Mouse (Mus musculus): ENCODE results near the gene Pygm.

Pygm gene

DNA sequence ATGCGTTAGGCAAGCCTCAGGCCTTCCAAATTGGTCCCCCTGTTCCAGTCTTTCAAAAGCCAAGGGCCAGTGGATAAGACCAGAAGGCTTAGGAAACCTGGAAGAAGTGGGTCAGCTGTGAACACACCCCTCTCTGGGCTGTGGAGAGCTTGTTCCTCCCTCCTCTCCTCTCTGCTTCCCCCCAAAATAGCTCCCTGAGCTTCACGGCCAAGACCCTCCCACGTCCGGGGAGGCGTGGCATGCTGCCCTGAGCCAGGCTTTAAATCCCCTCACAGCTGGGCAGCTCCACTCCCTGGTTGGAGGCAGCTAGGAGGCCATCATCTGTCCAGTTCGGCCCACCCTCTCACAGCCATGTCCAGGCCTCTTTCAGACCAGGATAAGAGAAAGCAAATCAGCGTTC lies at the start of gene Pygm:
Gene Pygm, plus strand, starts transcription at position 272 of the 400 bp plus-strand sequence.
- in situ Hi-C loops (cut with MboI, MseI) = no loop called here

DNA sequence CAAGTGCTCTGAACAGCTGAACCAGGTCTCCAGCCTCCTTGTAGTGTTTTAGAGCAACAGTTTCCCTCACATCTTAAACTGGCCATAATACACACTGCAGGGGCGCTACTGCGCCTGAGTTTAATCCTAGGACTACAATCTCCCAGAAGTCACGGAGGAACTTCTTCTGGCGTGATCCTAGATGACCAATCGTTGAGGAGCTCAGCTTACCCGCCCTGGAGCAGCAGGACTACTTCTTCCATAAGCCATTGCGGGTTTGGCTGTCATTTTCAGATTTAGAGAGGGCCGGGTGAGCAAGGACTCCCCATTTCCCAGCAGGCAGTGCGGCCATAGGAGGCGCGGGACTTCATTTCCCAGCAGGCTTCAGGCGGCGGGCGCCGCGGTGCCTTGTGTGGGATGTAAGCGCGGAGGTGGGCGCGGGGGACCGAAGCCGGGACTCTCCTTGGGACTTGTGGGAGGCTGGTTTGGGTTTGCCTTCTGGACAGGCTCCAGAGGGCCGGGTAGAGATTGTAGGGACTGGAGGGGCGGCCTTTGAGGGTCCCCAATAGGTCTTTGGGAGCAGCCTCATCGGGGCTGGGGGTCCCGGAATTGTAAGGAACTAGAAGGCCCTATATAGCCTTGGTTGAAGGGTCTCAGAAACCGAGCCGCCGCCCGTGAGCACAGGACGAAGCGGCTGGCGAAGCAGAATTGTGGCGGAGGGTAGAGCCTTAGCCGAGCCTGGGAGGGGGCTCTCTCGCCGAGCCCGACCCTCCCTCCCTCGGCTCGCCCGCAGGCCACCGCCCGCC lies 49.3 kb upstream of the Pygm start, which contains the start of gene Men1:
Gene Men1, plus strand, starts transcription at position 307 of the 785 bp plus-strand sequence.
- in situ Hi-C loops (cut with MboI, MseI) = loop anchor here (5.0 kb wide), 1 partner anchor 63 kb away; no protein-coding TSS in a partner anchor

DNA sequence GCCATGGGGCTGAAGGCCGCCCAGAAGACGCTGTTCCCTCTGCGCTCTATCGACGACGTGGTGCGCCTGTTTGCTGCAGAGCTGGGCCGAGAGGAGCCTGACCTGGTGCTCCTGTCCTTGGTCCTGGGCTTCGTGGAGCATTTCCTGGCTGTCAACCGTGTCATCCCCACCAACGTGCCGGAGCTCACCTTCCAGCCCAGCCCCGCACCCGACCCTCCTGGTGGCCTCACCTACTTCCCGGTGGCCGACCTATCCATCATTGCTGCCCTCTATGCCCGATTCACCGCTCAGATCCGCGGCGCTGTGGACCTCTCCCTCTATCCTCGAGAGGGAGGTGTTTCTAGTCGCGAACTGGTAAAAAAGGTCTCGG lies 48.8 kb upstream of the Pygm start:
- in situ Hi-C loops (cut with MboI, MseI) = loop anchor here (5.0 kb wide), 1 partner anchor 63 kb away; no protein-coding TSS in a partner anchor

DNA sequence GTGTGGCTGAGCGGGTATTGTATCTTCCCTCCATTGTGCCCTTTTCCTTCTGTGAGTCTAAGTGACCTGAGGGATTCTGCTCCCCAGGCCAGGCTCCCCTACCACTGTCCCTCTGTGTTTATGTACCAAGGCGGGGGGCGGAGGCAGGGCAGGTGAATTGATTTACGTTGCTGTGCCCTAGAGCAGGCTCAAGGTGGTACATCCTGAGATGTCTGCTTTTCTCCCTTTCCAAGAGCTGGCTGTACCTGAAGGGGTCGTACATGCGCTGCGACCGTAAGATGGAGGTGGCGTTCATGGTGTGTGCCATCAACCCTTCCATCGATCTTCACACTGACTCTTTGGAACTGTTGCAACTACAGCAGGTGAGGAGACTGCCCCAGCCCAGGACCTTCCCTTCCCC lies 47.3 kb upstream of the Pygm start:
- in situ Hi-C loops (cut with MboI, MseI) = loop anchor here (5.0 kb wide), 1 partner anchor 65 kb away; no protein-coding TSS in a partner anchor

DNA sequence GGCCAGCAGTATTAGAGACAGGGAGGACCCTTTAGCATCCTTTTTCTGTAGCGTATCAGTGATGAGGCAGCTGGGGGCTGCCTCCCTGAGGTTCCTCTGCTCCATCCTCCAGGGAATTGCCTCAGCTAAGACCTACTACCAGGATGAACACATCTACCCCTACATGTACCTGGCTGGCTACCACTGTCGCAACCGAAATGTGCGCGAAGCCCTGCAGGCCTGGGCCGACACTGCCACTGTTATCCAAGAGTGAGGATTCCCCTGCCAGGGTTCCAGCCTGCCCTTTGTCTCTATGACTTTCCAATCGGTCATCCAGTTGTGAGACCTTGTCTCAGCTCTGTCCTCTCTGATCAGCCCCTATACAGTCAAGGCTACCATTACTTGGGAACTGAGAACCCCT lies 46.0 kb upstream of the Pygm start:
- in situ Hi-C loops (cut with MboI, MseI) = loop anchor here (5.0 kb wide), 1 partner anchor 66 kb away; no protein-coding TSS in a partner anchor

DNA sequence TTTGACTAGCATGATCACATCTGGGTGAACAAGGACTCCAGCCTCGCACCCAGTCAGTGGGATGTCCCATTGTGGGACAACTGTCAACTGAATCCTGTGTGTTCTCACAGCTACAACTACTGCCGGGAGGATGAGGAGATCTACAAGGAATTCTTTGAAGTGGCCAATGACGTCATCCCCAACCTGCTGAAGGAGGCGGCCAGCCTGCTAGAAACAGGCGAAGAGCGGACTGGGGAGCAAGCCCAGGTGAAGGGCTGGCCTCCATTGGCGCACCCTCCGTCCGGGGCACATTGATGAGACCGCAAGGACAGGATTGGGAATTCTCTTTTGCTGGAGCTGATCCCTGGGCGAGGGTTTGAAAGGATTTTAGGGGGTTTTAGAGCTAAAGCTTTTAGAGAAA lies 45.5 kb upstream of the Pygm start:
- in situ Hi-C loops (cut with MboI, MseI) = loop anchor here (5.0 kb wide), 1 partner anchor 66 kb away; no protein-coding TSS in a partner anchor

DNA sequence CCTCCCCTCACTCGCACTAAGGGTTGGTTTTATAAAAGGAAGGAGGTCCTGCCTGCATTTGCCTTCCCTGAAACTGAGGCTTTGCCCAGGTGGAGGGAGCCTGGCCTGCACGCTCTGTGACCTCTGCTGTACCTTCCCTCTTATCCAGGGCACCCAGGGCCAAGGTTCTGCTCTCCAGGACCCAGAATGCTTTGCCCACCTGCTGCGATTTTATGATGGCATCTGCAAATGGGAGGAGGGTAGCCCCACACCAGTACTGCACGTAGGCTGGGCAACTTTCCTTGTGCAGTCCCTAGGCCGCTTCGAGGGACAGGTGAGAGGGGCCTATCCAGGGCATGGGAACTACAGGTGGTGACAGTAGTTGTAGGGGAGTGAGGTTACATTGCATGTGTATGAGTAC lies 45.0 kb upstream of the Pygm start:
- in situ Hi-C loops (cut with MboI, MseI) = loop anchor here (5.0 kb wide), 1 partner anchor 67 kb away; no protein-coding TSS in a partner anchor

DNA sequence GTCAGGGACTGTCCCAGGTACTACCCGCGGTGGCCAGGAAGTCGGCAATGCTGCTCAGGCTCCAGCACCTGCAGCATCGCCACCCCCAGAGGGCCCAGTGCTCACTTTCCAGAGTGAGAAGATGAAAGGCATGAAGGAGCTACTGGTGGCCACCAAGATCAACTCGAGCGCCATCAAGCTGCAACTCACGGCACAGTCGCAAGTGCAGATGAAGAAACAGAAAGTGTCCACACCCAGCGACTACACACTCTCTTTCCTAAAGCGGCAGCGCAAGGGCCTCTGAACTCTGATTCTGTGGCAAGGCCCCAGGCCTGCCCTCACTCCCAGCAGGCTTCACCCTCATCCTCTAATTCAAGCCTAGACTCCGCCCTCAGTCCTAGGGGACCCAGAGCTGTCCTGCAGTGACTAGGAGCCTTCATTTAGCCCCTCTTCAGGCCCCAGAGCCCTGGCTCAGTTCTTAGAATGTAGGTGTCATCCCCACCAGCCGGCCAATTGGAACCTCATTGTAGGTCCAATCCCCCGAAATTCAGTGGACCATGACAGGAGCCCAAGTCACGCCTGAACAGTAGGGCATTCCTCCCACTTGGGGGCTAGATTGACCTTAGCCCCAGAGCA lies 44.2 kb upstream of the Pygm start:
- in situ Hi-C loops (cut with MboI, MseI) = loop anchor here (5.0 kb wide), 1 partner anchor 68 kb away; no protein-coding TSS in a partner anchor

DNA sequence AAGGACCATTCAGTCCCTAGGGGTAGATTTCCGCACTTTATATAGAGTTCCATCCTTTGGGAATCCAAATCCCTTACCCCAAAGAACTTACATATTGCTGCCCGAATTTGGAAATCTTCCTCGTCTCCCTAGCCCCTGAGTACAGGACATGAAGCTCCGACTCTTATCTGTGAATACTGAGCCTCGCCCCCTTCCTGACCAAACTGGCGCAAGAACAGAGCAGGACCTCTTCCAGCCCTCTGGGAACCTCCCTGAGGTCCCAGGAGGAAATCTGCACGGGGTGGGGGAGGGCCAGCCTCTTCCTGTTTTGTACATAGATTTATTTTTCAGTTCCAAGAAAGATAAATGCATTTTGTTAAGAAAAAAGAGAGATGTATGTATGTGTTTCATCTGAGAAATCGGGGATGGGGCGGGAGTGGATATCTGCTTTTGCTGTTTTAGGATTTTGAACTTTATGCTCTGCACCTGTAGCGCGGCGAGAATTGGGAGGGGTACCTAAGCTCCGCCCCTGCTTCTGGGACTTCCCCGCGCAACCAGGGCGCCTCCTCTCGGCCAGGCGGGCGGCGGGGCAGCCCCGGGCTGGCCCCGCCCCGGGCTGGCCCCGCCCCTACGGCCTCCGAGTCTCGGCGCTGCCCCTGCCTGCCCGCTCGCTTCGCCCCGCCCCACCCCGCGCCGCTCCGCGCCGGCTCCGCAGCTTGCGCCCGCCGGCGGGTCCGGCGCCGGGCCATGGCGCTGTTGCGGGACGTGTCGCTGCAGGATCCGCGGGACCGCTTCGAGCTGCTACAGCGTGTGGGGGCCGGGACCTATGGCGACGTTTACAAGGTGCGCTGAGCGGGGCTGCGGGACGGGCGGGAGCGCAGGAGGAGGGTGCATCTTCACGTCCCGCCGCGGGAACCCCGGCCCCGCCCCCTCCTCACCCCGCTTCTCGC lies 43.4 kb upstream of the Pygm start, which contains the start of gene Map4k2:
Gene Map4k2, plus strand, starts transcription at position 612 of the 929 bp plus-strand sequence.
- in situ Hi-C loops (cut with MboI, MseI) = no loop called here

DNA sequence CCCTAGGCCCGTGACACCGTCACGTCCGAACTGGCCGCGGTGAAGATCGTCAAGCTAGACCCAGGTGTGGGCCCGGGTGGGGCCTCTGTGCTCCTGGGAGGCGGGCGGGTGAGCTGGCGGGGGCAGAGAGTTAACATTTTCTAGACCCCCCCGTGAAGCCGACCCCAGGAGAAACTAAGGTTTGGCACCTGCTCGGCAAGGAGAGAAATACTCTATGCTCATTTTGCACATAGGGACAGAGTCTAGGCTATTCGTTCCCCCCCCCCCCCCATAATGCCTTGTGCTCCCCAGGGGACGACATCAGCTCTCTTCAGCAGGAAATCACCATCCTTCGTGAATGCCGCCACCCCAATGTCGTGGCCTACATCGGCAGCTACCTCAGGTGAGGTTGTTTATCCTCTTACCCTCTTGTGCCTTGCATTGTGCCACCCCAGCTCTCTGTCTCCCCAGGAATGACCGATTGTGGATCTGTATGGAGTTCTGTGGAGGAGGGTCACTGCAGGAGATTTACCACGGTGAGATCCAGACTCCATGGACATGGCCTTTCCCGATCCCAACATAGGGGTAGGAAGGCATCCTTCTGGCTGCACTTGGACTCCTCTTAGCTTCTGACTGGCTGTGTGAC lies 42.6 kb upstream of the Pygm start:
- in situ Hi-C loops (cut with MboI, MseI) = no loop called here

DNA sequence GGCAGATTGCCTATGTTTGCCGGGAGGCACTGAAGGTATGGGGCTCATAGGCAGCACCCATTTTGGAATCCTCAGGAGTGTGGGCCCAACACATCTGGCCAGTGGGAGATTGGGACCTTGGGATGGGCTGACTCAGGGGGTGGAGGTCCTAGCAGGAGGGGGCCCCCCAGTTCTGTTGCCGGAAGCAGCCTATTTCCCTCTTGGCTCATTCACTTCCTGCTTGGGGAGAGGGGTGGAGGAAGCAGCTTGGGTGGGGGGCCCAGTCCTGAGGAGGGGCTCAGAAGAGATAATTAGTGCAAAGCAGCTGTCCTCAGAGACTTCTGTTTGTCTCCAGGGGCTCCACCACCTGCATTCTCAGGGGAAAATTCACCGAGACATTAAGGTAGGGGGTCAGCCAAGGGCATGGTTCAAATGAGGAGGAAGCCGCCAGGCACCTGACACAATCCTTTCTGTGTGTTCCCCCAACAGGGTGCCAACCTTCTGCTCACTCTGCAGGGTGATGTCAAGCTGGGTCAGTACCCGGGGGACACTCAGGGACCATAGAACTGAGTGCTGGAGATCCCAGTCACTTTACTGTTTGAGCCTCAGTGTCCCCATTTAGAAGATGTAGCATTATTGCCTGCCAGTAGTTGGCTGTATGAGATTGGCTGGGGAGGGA lies 41.8 kb upstream of the Pygm start:
- in situ Hi-C loops (cut with MboI, MseI) = no loop called here

DNA sequence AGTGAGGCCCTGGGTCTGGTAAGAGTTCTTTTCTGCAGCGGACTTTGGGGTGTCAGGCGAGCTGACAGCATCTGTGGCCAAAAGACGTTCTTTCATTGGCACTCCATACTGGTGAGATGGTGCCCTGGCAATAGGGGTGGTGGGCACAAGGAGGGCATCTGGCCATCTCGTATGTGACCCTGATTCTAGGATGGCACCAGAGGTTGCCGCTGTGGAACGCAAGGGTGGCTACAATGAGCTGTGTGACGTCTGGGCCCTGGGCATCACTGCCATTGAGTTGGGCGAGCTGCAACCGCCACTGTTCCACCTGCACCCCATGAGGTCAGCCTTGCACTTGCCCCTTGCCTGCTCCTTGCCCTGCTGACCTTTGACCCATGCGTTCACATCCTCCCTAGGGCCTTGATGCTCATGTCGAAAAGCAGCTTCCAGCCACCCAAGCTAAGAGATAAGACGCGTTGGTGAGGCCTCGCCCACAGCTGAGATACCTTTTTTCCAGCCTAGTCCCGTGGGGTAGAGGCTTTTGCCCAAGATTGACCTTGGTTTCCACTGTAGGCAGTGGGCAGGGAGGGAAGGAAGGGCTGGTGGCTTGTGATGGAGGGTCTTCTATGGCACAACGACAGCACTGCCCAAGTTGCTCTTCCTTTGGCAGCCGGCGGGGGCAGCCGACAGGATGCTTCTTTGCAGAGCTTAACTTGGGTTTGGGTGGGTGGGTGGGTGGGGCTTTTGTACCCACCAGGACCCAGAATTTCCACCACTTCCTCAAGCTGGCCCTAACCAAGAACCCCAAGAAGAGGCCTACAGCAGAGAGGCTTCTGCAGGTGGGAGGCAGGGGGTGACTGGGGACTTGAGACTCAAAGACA lies 40.9 kb upstream of the Pygm start:
- in situ Hi-C loops (cut with MboI, MseI) = no loop called here

DNA sequence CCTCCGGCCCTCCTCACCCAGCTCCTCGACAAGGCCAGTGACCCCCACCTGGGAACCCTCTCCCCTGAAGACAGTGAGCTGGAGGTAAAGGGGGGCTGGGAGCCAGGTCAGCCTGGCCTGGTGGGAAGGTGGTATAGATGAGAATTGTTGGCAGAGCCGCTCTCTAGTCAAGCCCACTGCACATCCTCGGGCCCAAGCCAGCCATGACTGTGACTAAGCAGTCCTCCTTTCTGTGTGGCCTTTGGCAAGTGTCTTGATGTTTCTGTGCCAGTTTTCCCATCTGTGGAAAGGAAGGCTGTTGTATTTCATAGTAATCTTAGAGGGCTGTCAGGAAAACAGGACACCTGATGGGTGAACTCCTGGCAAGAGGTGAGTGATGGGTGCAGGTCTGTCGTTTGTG lies 40.2 kb upstream of the Pygm start:
- in situ Hi-C loops (cut with MboI, MseI) = no loop called here

DNA sequence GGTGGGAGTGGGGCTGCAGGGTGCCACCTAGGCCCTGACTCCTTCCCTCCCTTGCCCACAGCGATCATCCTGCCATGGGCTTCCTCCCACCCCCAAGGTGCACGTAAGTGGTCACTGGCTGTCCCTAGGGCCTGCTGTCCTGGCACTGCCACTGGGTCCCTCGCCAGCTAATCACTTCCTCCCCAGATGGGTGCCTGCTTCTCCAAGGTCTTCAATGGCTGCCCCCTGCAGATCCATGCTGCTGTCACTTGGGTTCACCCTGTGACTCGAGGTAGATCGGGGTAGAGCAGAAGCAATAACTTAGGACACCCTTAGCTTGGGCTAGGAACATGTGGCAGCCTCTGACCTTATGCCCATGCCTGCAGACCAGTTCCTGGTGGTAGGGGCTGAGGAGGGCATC lies 38.2 kb upstream of the Pygm start:
- in situ Hi-C loops (cut with MboI, MseI) = no loop called here

DNA sequence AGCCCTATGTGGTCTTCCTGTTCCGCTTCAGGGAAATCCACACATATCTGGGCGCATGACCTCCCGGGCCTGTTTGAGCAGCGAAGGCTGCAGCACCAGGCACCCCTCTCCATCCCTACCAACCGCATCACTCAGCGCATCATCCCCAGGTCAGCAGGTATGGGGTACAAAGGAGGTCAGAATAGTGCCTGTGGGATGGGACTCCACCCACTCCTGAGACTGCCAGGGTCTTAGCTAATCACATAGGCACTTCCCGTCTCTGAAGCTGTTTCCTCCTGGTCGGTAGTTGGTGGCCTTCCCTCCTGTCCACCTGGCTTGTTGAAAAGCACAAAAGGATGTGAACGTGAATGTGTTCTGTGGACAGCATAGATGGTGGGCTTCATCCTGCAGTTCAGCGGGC lies 37.5 kb upstream of the Pygm start:
- in situ Hi-C loops (cut with MboI, MseI) = no loop called here

DNA sequence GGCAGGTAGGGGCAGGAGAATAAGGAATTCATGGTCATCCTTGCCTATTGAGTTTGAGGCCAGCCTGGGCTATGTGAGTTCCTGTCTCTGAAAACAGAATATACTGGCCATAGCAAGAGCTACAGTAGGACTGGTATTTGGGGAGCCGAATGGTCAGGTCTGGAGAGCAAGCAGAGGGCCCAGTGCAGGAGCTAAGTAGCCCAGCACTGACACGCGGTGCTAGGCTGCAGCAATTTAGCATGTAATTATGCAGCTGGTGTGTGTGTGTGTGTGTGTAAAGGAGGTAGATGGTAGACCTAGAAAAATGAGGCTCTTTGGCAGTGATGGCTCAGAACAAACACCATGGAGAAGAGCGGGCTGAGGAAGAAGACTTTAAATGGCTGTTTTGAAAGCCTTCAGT lies 36.6 kb upstream of the Pygm start:
- in situ Hi-C loops (cut with MboI, MseI) = no loop called here

DNA sequence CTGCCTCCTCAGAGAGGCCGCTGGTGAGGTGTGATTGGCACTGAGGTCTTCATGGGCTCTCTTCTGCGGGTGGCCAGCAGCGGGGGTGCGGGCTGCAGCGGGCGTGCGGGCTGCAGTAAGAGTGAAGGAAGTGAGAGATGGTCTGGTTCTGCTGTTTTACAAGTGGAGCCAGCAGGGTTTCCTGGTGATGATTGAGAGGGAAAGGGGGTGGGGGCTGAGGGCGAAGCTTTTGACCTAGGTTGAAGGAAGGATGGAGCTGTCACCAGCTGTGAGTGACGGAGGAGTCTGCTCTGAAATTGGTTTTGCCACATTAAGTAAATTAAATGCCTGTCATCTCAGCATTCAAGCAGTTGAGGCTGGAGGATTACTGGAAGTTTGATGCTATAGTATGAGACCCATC lies 35.5 kb upstream of the Pygm start:
- in situ Hi-C loops (cut with MboI, MseI) = no loop called here

DNA sequence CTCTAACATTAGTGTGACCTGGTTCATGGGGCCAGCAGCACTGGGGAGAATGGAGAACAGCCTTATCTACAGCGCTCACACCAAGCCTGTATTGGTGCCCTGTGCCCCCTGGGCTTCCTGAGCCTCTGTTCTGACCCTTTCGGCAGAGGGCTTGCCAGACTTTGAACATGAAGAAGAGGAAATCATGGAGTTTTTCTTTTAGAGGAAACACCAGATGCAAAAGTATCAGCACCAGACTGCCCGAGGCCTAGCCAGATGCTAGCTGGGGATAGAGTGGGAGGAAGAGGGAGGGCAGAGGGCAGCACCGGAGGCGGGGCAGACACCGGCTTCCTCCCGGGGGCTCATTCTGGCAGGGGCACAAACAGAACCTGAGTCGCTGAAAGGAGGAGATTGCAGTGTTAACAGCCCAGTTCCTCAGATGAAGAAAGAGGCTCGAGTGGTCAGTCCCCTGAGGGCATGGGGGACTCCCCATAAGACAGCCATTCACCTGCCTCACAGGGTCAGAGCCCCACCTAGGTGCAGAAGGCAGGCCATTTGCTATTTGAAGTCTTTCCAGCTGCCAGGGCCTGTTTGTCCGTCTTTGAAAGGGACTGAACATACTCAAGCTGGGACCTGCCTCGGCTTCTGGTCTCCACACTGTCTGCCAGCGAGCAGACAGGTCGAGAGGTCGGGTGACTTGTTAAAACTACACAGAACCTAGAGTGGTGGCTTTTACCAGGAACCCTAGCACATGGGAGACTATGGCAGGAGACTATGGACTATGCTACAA lies 34.8 kb upstream of the Pygm start:
- in situ Hi-C loops (cut with MboI, MseI) = no loop called here
